Mouse (Mus musculus): ENCODE measurements around the gene Lrrc71.

Gene Lrrc71

GRCm38 (mm10) chr3:87763683-87764289 is 15.4 kb upstream of the Lrrc71 start:
- DNase-seq (ENCODE audit: low spot score) = no peak

- no peak for DNase-seq (ENCODE audit: low spot score)
Measured at GRCm38 (mm10) chr3:87763202-87763601, 14.8 kb upstream of the Lrrc71 start.

- DNase-seq (ENCODE audit: low spot score) = no peak
Measured at GRCm38 (mm10) chr3:87761408-87762375, 13.3 kb upstream of the Lrrc71 start.

GRCm38 (mm10) chr3:87758641-87759040 is 10.2 kb upstream of the Lrrc71 start:
- DNase-seq (ENCODE audit: low spot score) = no peak

GRCm38 (mm10) chr3:87756488-87756887 is 8.1 kb upstream of the Lrrc71 start:
- no peak for DNase-seq (ENCODE audit: low spot score)

GRCm38 (mm10) chr3:87755964-87756363 is 7.5 kb upstream of the Lrrc71 start:
- peak; percentile 68 for DNase-seq (ENCODE audit: low spot score)

- no peak for DNase-seq (ENCODE audit: low spot score)
Measured at GRCm38 (mm10) chr3:87753829-87754228, 5.4 kb upstream of the Lrrc71 start.

GRCm38 (mm10) chr3:87752567-87752966 is 4.1 kb upstream of the Lrrc71 start:
- DNase-seq (ENCODE audit: low spot score) = no peak

- no peak for DNase-seq (ENCODE audit: low spot score)
Measured at GRCm38 (mm10) chr3:87749977-87750376, 1.6 kb upstream of the Lrrc71 start.

GRCm38 (mm10) chr3:87749036-87749435 is 611 bp upstream of the Lrrc71 start:
- DNase-seq (ENCODE audit: low spot score) = no peak

- DNase-seq (ENCODE audit: low spot score) = no peak
Measured at GRCm38 (mm10) chr3:87745036-87745659, 3.3 kb downstream of the Lrrc71 start.

GRCm38 (mm10) chr3:87743927-87744326 is 4.5 kb downstream of the Lrrc71 start:
- no peak for DNase-seq (ENCODE audit: low spot score)

- no peak for DNase-seq (ENCODE audit: low spot score)
Measured at GRCm38 (mm10) chr3:87742735-87743134, 5.7 kb downstream of the Lrrc71 start.

- no peak for DNase-seq (ENCODE audit: low spot score)
Measured at GRCm38 (mm10) chr3:87742013-87742412, 6.4 kb downstream of the Lrrc71 start.

- no peak for DNase-seq (ENCODE audit: low spot score)
Measured at GRCm38 (mm10) chr3:87738906-87739305, 9.5 kb downstream of the Lrrc71 start.

- no peak for DNase-seq (ENCODE audit: low spot score)
Measured at GRCm38 (mm10) chr3:87735335-87735734, 13.1 kb downstream of the Lrrc71 start.

GRCm38 (mm10) chr3:87733984-87734761 is 14.3 kb downstream of the Lrrc71 start:
- no peak for DNase-seq (ENCODE audit: low spot score)

- no peak for DNase-seq (ENCODE audit: low spot score)
Measured at GRCm38 (mm10) chr3:87733098-87733497, 15.3 kb downstream of the Lrrc71 start.

GRCm38 (mm10) chr3:87728696-87729095 is 19.7 kb downstream of the Lrrc71 start:
- DNase-seq (ENCODE audit: low spot score) = peak; percentile 3

GRCm38 (mm10) chr3:87726191-87726590 is 22.2 kb downstream of the Lrrc71 start:
- no peak for DNase-seq (ENCODE audit: low spot score)

GRCm38 (mm10) chr3:87725396-87726160 is 22.8 kb downstream of the Lrrc71 start:
- peak; percentile 8 for DNase-seq (ENCODE audit: low spot score)
